12 mouse cellular contexts compared by ENCODE assay signal in the genomic region with DNA sequence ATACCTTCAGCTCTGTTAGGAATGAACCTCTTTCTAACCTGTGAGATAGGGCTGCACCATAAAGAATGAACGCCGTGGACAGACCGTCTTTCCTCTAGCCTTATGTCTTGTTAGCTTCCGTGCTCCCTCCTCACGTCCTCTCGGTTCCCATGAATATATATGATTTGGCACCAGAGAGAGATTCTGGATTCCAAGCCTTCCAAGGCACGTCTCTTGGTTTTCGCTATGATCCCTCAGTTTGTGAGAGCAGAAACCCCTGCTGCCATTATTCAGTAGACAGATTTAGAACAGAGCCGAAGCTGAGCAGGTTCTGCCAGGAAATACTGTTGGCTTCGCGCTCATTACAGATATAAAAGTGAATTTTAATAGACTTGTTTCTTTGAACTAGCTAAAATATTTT.
A peak's percentile ranks its signal among the peaks of the same experiment; 100 is the strongest.
DNase-seq lines count a peak whose midpoint lies in the region; ATAC-seq and TF ChIP-seq lines count a peak whose summit lies in the region.
"Had no signal": no experiment of that assay in that cellular context is flagged by ENCODE, and none has a peak within 500 bp of the region (broad histone marks: within the 10 kb centered on the region; RNA-seq: fewer than 3 reads in every experiment).

No protein-coding gene starts in this region.

- no peak for DNase-seq in frontal cortex, postnatal 25 days (ENCODE audit: low spot score in 2 of 2)
- no peak for DNase-seq in layer of hippocampus, adult 2 months (ENCODE audit: low spot score in 2 of 2)
- DNase-seq in layer of hippocampus, adult 8-10 months (ENCODE audit: low spot score in 2 of 2), result no peak
- peak; percentile 3 for DNase-seq in brain, adult 2 months (ENCODE audit: low read depth, low spot score)
- no peak for DNase-seq in lung, adult 18-20 months
- DNase-seq: kidney, adult 2 months; spleen, adult 18-20 months had no signal

- no peak for TF ChIP-seq CTCF in layer of hippocampus, adult 2 months (conservative IDR thresholded peaks at IDR 0.05)

- peaks cover 3% of the 10 kb centered on the region; the same call in 1 of the 2 replicates for H3K4me1 ChIP-seq in brown adipose tissue, adult 24 weeks (ENCODE audit: control insufficient read depth, insufficient read depth, insufficient read length, low read length)

- H3K4me3 ChIP-seq in layer of hippocampus, adult 2 months, result peak overlapping the region; percentile 36
- H3K4me3 ChIP-seq in brown adipose tissue, adult 24 weeks (ENCODE audit: insufficient read depth, low read depth, low read length), result no peak overlapping the region
- H3K4me3 ChIP-seq: limb, embryonic 12.5 days; myocyte had no signal

- no peak overlapping the region for H3K27ac ChIP-seq in layer of hippocampus, adult 2 months
- H3K27ac ChIP-seq in brown adipose tissue, adult 24 weeks (replicated peaks; ENCODE audit: low read depth, low read length), result peak overlapping the region; percentile 47
- H3K27ac ChIP-seq: limb, embryonic 12.5 days; stomach, postnatal 0 days had no signal

- peak; percentile 44; the same call in 1 of the 2 replicates for ATAC-seq in frontal cortex, adult (ENCODE audit: low TSS enrichment)
